Mouse (Mus musculus): ENCODE results near the gene Kat2a.

The Kat2a gene

GRCm38 (mm10) chr11:100673169-100673568, 39.1 kb downstream of the Kat2a start:
- peak; percentile 51 for DNase-seq (ENCODE audit: low read depth, low spot score)

- DNase-seq (ENCODE audit: low read depth, low spot score): no peak
These were observed 40.3 kb downstream of the Kat2a start for GRCm38 (mm10) chr11:100671956-100672355.

GRCm38 (mm10) chr11:100671049-100671448, 41.2 kb downstream of the Kat2a start:
- no peak for DNase-seq (ENCODE audit: low read depth, low spot score)

- no peak for DNase-seq (ENCODE audit: low read depth, low spot score)
These were observed 52.5 kb downstream of the Kat2a start for GRCm38 (mm10) chr11:100659806-100660205.

GRCm38 (mm10) chr11:100656458-100656857, 55.8 kb downstream of the Kat2a start:
- DNase-seq (ENCODE audit: low read depth, low spot score): peak; percentile 34

- peak; percentile 66 for DNase-seq (ENCODE audit: low read depth, low spot score)
These were observed 56.7 kb downstream of the Kat2a start for GRCm38 (mm10) chr11:100655589-100655988.

Data from R1 (cell line).